Mouse (Mus musculus) kidney, embryonic 16.5 days (tissue): ENCODE data around the gene Nans. TPM values are rescaled to one million over a fixed set of nuclear protein-coding genes. Genes with fewer than 3 reads are reported as not detected.

Experiments used
- ATAC-seq: fragments of 200-750 bp; cut with Nextera tagmentation; 2 replicates; pipeline ENCODE4 v1.8.0; 2017; ENCODE audit warnings: moderate TSS enrichment; ENCODE audit not compliant: low FRiP score, low TSS enrichment
- H3K27ac ChIP-seq: fragments of 300-500 bp; sonication (generic); 2 replicates; pipeline ENCODE4 v1.5.1; 2014; ENCODE audit warnings: low read length
- H3K27me3 ChIP-seq: fragments of 300-500 bp; sonication (generic); 2 replicates; pipeline ENCODE4 v1.6.1; 2014; ENCODE audit warnings: low read length, control low read depth, mixed read lengths; ENCODE audit not compliant: insufficient read depth
- H3K36me3 ChIP-seq: fragments of 300-500 bp; sonication (generic); 2 replicates; pipeline ENCODE4 v1.6.1; 2014; ENCODE audit warnings: low read length, control low read depth, mixed read lengths; ENCODE audit not compliant: insufficient read depth
- H3K4me1 ChIP-seq: fragments of 300-500 bp; sonication (generic); 2 replicates; pipeline ENCODE4 v1.6.1; 2014; ENCODE audit warnings: low read length, control low read depth, mixed read lengths; ENCODE audit not compliant: insufficient read depth
- H3K4me2 ChIP-seq: fragments of 300-500 bp; sonication (generic); replicated peaks from 2 replicates; pipeline ENCODE4 v1.6.1; 2014; ENCODE audit warnings: low read depth, low read length
- H3K4me3 ChIP-seq: fragments of 300-500 bp; sonication (generic); 2 replicates; pipeline ENCODE4 v1.5.1; 2014; ENCODE audit warnings: mild to moderate bottlenecking, low read length
- H3K9ac ChIP-seq: fragments of 300-500 bp; sonication (generic); replicated peaks from 2 replicates; pipeline ENCODE4 v1.6.1; 2014; ENCODE audit warnings: low read length
- H3K9me3 ChIP-seq: fragments of 300-500 bp; sonication (generic); 2 replicates; pipeline ENCODE4 v1.6.1; 2016; ENCODE audit warnings: low read length, control low read depth
- WGBS: fragments of 180-500 bp; shearing (Covaris S2); extraction: QIAGEN DNeasy Blood & Tissue Kit; methylation state at CpG from one replicate; pipeline ENCODE4 v1.1.7; 2014; 5-methylcytosine and 5-hydroxymethylcytosine counted together
- polyA plus RNA-seq: library from polyadenylated mRNA; unstranded; fragments of >200 nt; fragmentation: Nextera tagmentation; extraction: Ambion mirVana; gene quantifications from 2 replicates; pipeline ENCODE4 v1.2.1, GENCODE M21; 2015

Gene Nans
- polyA plus RNA-seq, 1 experiment from 2014 or later = 78.5 TPM

- peak overlapping the region; percentile 68 for H3K4me2 ChIP-seq
- H3K9me3 ChIP-seq = peaks cover 4% of the 10 kb centered on the region; the same call in 1 of the 2 replicates
- H3K36me3 ChIP-seq = no peaks in the 10 kb centered on the region
- ATAC-seq = peak; percentile 62
- peak overlapping the region; percentile 40 for H3K4me3 ChIP-seq
- H3K4me1 ChIP-seq = peaks cover 5% of the 10 kb centered on the region
- peak overlapping the region; percentile 64 for H3K9ac ChIP-seq
- no peaks in the 10 kb centered on the region for H3K27me3 ChIP-seq
- 30% methylated on average over 17 of the region's 17 CpGs for WGBS
- H3K27ac ChIP-seq = no peak overlapping the region
These were observed 37.9 kb downstream of the Nans start for GRCm38 (mm10) chr4:46526798-46527557.

GRCm38 (mm10) chr4:46527558-46527926, 38.5 kb downstream of the Nans start:
- peak overlapping the region; percentile 68 for H3K4me2 ChIP-seq
- peaks cover 3% of the 10 kb centered on the region; the same call in 1 of the 2 replicates for H3K9me3 ChIP-seq
- no peaks in the 10 kb centered on the region for H3K36me3 ChIP-seq
- peak overlapping the region; percentile 40 for H3K4me3 ChIP-seq
- H3K27me3 ChIP-seq = no peaks in the 10 kb centered on the region
- H3K9ac ChIP-seq = peak overlapping the region; percentile 64
- 4% methylated on average over 7 of the region's 7 CpGs for WGBS
- H3K4me1 ChIP-seq = peaks cover 5% of the 10 kb centered on the region
- no peak overlapping the region for H3K27ac ChIP-seq
- peak; percentile 79 for ATAC-seq

DNA sequence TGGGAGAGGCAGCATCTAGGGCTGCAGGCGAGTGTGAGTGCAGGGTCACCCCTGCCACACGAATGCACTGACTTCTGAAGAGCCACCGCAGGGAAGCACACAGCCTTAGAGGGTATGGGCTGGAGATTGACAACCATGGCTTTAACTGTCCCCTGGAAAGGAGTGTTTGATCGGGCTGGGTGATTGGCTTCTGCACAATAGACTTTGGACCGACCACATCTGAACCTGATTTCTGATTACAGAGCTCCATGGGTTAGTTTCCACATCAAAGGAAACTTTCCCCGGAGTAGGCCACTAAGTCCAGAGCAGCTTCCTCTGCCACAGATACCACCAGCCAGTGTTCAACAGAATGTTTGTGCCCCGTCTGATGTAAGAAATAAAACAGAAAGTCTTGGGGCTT, 40.7 kb downstream of the Nans start:
- H3K4me1 ChIP-seq = peaks cover 12% of the 10 kb centered on the region
- WGBS = 48% methylated on average over 7 of the region's 7 CpGs
- H3K36me3 ChIP-seq = no peaks in the 10 kb centered on the region
- no peak overlapping the region for H3K4me3 ChIP-seq
- no peak overlapping the region for H3K27ac ChIP-seq
- H3K27me3 ChIP-seq = peaks cover 16% of the 10 kb centered on the region
- no peak overlapping the region for H3K4me2 ChIP-seq
- H3K9me3 ChIP-seq = no peaks in the 10 kb centered on the region
- no peak overlapping the region for H3K9ac ChIP-seq
- ATAC-seq = no peak

DNA sequence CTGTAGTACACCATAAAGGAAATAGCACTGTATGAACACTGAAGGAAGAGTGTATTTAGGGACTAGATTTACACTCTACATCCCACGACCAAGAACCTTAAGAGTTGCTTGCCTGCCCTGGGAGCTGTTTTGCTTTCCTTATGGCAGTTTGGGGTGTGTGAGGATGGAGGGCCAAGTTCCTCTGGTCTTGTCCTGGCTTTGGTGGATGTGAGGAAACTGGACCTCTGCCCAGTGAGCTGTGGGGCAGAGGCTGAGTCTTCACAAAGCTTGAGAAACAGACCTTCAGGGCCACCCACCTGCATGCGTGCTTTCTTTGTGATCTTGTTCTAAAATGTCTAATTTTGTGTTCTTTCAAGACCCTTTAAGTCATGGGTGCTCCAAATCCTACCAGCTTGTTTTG, 43.5 kb downstream of the Nans start:
- Histone ChIP-seq H3K9ac (no peak overlapping the region), H3K36me3 (no peaks in the 10 kb centered on the region), H3K27me3 (peaks cover 40% of the 10 kb centered on the region), H3K4me3 (no peak overlapping the region), H3K4me1 (peaks cover 20% of the 10 kb centered on the region), H3K27ac (no peak overlapping the region), H3K9me3 (no peaks in the 10 kb centered on the region), H3K4me2 (no peak overlapping the region)
- ATAC-seq = no peak
- 79% methylated on average over 2 of the region's 2 CpGs for WGBS

- Histone ChIP-seq H3K4me1 (peaks cover 19% of the 10 kb centered on the region), H3K27ac (no peak overlapping the region), H3K9me3 (no peaks in the 10 kb centered on the region), H3K9ac (no peak overlapping the region), H3K36me3 (no peaks in the 10 kb centered on the region), H3K4me2 (no peak overlapping the region), H3K4me3 (no peak overlapping the region), H3K27me3 (peaks cover 40% of the 10 kb centered on the region)
- ATAC-seq = no peak
- 84% methylated on average over 7 of the region's 7 CpGs for WGBS
These were observed 43.9 kb downstream of the Nans start for GRCm38 (mm10) chr4:46532926-46533325.

DNA sequence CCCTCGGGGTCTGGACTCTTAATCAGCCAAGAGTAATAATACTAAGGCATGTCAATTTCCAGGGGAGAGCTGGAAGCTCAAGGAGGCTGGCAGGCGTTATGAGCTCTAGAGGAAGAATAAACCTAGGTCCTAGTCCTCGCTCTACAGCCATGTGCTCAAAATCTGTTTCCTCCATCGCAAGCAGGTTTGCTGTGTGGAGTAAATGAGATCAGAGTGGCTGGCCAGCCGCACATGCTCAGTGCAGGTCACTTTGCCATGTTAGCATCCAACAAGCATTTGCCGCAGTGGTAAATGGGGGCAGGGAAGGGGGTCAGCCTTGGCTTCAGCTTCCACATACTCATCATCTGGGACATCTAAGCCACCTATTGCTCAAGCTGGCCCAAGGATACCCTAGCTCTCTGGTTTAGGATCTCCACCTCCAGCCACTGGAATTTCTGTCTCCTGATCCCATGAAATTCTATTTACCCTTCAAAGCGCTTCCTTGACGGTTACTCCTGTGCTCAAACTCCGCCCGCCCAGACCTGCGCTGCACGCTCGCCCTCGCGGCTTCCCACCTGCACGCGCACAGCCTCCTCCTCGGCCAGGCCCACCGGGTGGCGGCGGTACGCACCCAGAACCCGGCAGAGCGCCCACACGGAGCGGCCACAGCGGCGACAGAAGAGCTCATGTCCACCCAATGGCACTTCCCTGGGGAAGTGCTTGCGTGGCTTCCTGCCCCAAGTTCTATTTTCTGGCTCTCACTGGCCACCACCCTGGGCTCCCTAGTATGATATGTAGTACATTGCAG, 45.1 kb downstream of the Nans start:
- ATAC-seq = no peak
- Histone ChIP-seq H3K36me3 (no peaks in the 10 kb centered on the region), H3K4me1 (peaks cover 19% of the 10 kb centered on the region), H3K9ac (0 out of 2 replicates have a peak overlapping the region, but pooled peaks have one; percentile 23), H3K4me2 (peak overlapping the region; percentile 51), H3K4me3 (peak overlapping the region; percentile 35), H3K9me3 (no peaks in the 10 kb centered on the region), H3K27me3 (peaks cover 40% of the 10 kb centered on the region), H3K27ac (no peak overlapping the region)
- WGBS = 10% methylated on average over 29 of the region's 29 CpGs

DNA sequence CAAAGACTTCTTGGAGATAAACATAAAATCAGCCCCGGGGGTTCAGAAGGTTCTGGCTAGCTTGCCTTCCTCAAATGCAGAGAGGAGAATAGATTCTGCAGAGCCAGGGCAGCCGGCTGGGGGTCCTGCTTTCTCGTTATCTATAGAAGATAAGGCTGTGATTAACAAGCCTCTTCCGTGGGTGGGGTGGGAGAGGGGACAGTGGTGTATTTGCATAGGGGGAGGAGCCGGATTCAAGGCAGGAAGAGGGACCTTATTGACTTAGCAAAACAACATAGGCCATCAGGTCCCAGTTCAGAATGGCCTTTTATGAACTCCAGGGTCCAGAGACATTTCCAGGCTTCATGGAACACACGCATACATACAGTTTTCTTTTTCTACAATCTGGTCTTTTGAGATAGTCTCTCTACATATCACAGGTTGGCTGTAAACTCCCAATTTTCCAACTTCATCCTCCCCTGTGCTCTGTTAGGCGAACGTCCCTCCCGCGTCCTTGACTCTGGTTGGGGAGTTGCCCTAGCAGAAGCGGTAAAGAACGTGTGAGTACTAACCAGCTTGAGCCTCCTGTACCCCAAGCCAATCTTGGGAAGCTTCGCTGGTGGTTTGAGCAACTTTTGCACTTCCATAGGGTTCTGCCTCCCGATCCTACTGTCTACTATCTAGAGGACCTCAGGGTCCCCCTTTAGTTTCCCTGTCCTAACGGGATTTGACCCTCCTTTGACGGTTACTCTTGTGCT, 46.2 kb downstream of the Nans start:
- no peak for ATAC-seq
- no peak overlapping the region for H3K27ac ChIP-seq
- peak overlapping the region; percentile 60 for H3K4me3 ChIP-seq
- H3K4me2 ChIP-seq = peak overlapping the region; percentile 79
- peaks cover 19% of the 10 kb centered on the region for H3K4me1 ChIP-seq
- no peaks in the 10 kb centered on the region for H3K36me3 ChIP-seq
- peak overlapping the region; percentile 68 for H3K9ac ChIP-seq
- peaks cover 40% of the 10 kb centered on the region for H3K27me3 ChIP-seq
- no peaks in the 10 kb centered on the region for H3K9me3 ChIP-seq
- WGBS = 6% methylated on average over 16 of the region's 16 CpGs

DNA sequence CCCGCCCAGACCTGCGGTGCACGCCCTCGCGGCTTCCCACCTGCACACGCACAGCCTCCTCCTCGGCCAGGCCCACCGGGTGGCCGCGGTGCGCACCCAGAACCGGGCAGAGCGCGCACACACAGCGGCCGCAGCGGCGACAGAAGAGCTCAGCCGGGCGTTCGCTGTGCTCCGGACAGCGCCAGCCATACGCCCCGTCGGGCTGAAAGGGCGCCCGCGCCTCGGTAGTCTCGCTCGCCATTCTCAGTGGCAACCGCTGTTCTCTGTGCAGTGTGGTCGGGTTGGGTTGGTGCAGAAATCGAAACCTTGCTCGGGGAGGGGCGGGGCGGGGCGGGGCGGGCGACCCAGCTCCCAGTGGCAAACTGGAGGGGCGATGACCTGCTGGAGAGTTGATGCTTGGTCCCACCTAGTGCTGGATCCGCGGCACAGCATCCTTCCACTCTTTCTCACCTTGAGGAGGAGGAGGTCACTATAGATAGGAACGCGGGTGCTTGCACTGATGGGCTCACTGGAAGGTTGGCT, 46.9 kb downstream of the Nans start, which contains the start of gene Trim14:
TSS of gene Trim14 (minus strand) at position 302 of the 522 bp plus-strand sequence.
- peaks cover 40% of the 10 kb centered on the region for H3K27me3 ChIP-seq

DNA sequence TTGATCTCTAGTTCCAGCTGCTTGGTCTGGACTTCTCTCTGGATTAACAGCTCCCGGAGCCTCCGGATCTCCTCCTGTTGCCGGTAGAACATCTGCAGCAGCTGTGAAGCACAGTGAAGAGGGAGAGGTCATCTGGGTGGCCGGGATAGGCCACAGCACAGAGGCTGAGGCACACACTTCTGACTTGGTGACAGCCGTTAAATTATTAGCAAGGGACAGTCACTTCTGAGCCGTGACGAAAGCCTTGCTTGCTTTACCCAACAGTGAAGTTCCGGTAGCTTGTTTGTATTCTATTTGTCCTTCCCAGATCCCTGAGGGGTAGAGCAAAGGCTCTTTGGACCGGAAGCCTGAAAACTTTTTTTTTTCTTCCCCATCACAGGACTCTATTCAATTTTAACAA, 50.1 kb downstream of the Nans start:
- Histone ChIP-seq H3K27ac (no peak overlapping the region), H3K4me1 (peaks cover 17% of the 10 kb centered on the region), H3K36me3 (no peaks in the 10 kb centered on the region), H3K9ac (no peak overlapping the region), H3K27me3 (peaks cover 29% of the 10 kb centered on the region), H3K4me2 (no peak overlapping the region), H3K9me3 (no peaks in the 10 kb centered on the region), H3K4me3 (no peak overlapping the region)
- 29% methylated on average over 9 of the region's 9 CpGs for WGBS
- ATAC-seq = no peak

More for the DNA sequence above, 46.9 kb downstream of the Nans start, which contains the start of gene Trim14:
- Histone ChIP-seq H3K27ac (no peak within 1 kb of the TSS), H3K4me3 (peak within 1 kb of the TSS; percentile 60), H3K9me3 (no peaks in the 10 kb centered on the region), H3K9ac (peak within 1 kb of the TSS; percentile 68), H3K4me1 (peaks cover 19% of the 10 kb centered on the region), H3K36me3 (no peaks in the 10 kb centered on the region), H3K4me2 (peak within 1 kb of the TSS; percentile 79)
- 0% methylated on average over 45 of the region's 46 CpGs for WGBS
- ATAC-seq = peak; percentile 83
